Mouse (Mus musculus) spleen, embryonic (tissue): ENCODE data around the gene Dna2.
"Not testable (repeated sequence)": the region's sequence is repeated elsewhere in the genome, so short reads cannot be mapped to it uniquely, and the experiment has no call there.

Source experiments
- CTCF ChIA-PET: fragments of 350-600 bp; sonication (Branson Sonifier 250); formaldehyde crosslinking; loops from one replicate; lab custom pipeline; 2022; lab: Charles Lee

The Dna2 gene

DNA sequence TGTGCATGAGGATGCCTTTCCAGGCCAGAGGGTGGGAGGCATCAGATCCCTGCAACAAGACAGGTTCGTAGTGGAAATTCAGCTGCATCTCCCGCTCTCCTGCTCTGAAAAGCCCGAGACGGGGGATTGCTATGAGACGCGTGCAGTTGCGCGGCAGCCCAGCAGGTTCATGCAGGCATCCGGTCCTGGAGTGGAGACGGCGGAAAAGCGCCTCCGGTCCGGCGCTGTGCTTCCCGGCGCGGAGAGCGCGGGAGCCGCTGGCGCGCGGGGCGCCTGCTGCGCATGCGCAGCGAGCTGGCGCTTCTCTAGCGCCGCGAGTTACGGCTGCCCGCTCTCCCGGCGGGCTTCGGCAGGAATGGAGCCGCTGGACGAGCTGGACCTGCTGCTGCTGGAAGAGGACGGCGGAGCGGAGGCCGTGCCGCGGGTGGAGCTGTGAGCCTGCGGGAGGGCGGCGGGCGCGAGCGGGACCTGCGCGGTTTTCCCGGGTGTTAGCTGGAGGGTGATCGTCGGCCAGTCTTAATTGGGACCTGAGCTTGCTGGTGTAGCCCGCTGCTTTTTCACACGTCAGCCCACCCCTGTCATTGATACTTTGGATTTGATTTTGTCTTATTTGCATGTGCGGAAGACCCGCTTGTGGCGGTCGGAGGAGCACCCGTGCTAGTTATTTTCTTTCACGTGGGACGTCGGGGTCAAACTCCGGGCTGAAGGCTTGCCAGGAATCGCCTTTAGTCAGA lies at the start of gene Dna2:
TSS of gene Dna2 (plus strand) at position 289 of the 734 bp plus-strand sequence.
- CTCF ChIA-PET, result interaction anchor here (0.6 kb wide), 1 partner anchor 65 kb away, joined by 8 read pairs; no protein-coding TSS in a partner anchor

DNA sequence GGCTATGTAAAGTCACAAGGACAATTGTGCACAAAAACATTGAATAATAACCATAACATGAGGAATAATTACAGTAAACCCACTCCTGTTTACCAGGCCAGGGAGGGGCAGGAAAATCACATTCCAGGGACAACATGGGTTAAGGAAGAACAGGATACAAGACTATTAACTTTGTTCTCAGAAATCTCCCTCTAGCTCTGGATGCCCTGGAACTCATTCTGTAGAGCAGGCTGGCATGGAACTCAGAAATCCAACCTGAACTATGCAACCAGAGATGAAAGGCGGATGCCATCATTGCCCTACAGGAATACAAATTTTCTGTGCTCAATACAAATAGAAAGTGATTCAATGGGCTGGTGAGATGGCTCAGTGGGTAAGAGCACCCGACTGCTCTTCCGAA lies 49.4 kb upstream of the Dna2 start:
- CTCF ChIA-PET, result no interaction called here

DNA sequence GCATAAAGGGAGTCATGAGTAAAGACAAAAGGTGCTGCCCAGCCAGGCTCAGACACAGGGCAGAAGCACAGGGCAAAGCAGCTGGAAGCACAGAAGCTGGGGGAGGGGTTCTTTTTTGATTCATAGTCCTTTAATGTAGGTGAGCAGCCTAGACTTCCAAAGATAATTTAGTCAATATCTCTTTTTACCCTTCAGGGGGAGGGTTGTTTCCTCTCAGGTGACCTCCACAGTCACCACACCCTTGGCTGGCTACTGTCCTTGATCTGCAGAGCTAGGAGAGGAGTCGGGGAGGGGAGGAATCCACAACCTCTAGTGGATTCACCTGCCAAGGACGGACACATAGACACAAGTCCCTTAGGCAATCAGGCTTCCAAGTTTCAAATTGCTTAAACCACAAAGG lies 48.8 kb upstream of the Dna2 start:
- CTCF ChIA-PET, result interaction anchor here (0.7 kb wide), 1 partner anchor 46 kb away, joined by 3 read pairs; no protein-coding TSS in a partner anchor

DNA sequence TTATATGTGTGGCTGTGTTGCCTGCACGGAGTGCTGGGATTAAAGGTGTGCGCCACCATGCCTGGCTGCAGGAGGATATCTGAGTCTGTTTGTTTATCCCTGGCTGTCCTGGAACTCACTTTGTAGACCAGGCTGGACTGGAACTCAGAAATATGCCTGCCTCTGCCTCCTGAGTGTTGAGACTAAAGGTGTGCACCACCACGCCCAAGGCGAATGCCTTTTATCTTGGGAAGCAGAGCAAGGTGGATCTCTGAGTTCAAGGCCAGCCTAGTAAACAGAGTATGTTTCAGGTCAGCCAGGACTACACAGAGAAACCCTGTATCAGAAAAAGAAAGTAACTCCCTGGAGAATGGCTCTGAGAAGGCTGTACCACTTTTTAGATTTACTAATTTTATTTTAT lies 46.7 kb upstream of the Dna2 start:
- CTCF ChIA-PET, result no interaction called here

DNA sequence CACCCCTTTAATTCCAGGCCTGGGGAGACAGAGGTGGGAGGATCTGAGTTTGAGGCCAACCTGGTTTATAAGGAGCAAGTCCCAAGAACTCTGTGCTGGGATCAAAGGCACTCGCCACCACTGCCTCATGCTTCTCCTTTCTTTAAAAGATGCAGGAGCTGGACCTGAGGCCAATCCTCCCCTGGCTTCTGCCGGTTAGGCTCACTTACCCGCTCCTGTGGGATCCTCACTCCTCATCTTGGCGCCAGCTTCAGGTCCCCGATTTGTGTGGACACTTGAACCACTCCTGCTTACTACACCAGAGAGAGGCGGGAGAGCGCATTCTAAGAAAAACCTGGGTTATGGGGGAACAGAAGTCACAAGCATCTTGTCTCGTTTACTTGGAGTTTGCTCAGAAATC lies 45.0 kb upstream of the Dna2 start:
- CTCF ChIA-PET, result no interaction called here

DNA sequence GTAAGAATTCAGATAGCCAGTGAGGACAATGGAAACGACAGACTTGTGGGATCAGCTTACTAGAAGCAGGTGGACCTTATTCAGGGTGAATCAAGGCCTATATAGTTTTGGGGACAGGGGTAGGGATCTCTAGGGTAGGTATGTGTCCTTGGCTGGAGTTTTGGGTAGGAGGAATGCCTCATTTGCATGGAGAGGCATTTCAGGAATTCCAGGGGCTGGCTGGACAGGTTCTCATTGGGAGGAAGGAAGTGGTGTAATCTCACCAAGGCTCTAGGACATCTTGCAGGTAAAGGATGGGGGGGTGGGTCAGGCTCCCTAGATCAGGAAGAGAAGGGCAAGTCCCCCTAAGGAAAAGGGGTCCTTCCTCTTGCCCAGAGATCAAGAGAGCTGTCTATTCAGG lies 44.0 kb upstream of the Dna2 start:
- CTCF ChIA-PET, result no interaction called here

DNA sequence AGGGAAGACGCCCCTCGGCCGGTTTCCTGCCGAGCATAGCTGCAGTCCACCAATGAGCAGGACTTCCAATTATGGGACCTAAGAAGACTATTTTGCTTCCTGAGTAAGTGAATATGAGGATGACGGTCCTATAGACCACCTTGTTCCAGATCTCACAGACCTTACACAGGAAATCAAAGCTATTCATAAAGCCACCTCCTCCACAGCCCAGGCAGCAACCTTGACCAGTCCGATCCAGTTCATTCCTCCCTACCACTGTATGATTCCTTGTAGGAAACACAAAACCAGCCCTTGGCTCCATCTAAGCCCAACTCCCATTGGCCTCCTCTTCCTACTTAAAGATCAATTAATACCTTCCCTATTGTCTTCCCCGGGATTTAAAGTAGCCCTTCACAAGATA lies 40.5 kb upstream of the Dna2 start:
- CTCF ChIA-PET, result no interaction called here

DNA sequence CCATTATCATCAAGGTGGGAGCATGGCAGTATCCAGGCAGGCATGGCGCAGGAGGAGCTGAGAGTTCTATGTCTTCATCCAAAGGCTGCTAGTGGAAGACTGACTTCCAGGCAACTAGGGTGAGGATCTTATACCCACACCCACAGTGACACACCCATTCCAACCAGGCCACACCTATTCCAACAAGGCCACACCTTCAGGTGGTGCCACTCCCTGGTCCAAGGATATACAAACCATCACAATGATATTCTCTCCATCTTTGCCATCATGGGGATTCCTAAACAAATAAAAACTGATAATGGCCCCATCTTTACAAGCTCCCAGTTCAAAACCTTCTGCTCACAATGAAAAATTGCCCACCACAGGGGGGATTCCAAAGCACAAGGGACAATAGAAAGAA lies 37.9 kb upstream of the Dna2 start, which contains the start of gene Tet1:
TSS of gene Tet1 (minus strand) at position 101 of the 400 bp plus-strand sequence.
- CTCF ChIA-PET, result not testable (repeated sequence)

DNA sequence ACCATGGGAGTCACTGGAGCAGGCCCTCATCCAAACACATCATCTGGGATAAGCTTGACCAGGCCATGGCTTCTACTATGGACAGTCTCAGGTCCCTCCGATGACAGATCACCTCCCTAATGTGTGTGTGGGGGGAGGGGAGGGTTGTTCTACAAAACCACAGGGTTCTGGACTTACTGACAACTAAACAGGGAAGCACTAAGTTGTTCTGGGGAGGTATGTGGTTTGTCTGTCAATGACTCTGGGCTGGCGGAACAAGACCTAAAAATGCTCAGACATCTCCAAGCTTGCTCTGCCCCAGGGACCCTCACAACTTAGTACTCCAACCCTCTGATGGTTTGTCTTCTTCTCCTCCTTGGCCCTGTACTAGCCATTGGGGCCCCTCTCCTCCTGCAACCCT lies 35.7 kb upstream of the Dna2 start:
- CTCF ChIA-PET, result no interaction called here

DNA sequence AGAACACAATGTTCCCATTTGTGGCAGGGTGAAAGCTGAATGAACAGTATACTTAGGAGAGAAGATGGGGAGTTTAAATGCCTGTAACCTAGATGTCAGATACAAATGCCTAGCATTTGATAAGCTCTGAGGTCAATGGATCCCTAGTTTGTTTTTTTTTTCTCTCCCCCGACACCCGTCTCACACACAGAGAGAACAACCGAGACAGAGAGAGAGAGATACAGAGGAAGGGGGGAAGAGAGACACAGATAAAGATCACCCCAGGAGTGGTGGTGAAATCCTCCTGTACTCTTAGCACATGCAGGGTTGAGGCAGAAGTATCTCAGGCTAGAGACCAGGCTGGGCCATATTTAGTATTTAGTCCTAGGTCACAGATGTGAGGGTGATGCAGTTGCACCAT lies 27.8 kb upstream of the Dna2 start:
- CTCF ChIA-PET, result interaction anchor here (0.6 kb wide), 1 partner anchor 11 kb away, joined by 20 read pairs; no protein-coding TSS in a partner anchor

DNA sequence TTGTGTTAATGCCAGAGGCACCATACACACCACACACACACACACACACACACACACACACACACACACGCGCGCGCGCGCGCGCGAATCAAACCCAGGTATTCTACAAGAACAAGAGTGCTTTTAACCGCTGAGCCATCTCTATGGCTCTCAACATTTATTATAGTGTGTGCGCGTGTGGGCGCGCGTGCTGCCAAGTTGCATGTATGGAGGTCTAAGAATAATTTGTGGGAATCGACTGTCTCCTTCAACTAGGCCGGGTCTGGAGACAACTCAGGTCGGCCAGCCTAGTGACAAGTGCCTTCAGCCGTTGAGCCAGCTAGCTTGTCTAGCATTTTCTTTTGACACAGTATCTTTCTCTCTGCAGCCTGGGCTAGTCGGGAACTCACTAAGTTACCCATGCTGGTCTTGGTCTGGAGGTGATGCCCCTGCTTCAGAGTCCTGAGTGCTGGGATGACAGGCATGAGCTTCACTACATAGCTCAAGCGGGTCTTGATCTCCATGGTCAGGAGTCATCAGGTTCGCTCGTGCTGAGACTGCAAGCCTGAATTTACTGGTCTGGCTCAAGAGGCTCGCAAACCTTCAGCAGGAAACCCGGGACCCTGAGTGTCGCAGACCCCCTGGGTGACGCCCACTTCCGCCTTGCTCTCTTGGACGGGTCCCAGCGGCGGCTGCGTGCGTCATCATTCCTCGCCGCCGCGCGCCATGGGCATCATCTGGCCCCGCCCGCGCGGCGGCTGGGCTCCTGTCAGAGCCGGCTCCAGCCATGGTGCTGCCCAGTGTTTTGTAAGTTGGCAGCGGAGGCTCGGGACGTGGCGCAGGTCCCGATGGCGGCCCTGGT lies 26.7 kb upstream of the Dna2 start, which contains the start of gene Slc25a16:
TSS of gene Slc25a16 (plus strand) at position 709 of the 841 bp plus-strand sequence.
- CTCF ChIA-PET, result interaction anchor here (0.7 kb wide), 1 partner anchor 30 kb away, joined by 3 read pairs; no protein-coding TSS in a partner anchor

DNA sequence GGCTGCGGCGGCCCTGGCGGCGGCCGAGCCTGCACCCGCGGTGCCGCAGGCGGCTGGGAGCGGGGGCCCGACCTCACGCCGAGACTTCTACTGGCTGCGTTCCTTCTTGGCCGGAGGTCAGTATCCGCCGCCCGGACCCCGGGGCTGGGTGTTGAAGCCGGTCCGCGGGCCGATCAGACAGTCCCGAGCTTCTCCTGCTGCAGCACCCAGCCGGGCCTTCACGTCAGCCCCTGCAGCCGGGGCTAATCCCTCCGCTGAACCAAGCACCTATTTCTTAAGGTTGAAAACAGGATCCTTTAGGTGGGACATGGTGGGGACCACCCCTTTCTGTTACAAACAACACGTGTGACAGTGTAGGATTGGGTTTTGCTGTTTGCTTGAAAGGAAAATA lies 26.1 kb upstream of the Dna2 start:
- CTCF ChIA-PET, result interaction anchor here (0.7 kb wide), 1 partner anchor 283 kb away, joined by 3 read pairs; the partner anchor contains the start of gene Mypn

DNA sequence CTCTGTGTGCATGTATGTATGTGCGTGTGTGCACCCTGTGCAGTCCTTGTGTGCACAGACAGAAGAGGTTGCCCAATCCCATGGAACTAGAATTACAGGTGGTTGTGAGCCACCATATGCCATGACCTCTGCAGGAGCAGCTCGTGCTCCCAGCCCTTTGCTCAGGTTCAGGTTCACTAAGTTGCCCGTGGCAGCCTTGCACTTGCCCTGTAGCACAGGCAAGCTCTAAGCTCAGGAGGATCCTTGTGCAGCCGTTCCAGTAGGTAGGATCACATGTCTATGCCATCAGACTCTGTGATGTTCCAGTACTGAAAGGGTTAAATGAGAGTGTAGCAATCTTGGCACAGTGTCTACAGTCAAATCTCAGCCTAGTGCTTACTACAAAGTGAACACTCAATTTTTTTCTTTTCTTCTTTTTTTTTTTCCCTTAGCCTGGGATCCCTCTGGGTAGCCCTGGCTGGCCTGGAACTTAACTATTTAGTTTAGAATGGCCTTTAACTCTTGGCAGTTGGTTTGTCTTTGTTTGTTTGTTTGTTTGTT lies 22.7 kb upstream of the Dna2 start:
- CTCF ChIA-PET, result interaction anchor here (0.7 kb wide), 1 partner anchor 335 kb away, joined by 3 read pairs; no protein-coding TSS in a partner anchor

DNA sequence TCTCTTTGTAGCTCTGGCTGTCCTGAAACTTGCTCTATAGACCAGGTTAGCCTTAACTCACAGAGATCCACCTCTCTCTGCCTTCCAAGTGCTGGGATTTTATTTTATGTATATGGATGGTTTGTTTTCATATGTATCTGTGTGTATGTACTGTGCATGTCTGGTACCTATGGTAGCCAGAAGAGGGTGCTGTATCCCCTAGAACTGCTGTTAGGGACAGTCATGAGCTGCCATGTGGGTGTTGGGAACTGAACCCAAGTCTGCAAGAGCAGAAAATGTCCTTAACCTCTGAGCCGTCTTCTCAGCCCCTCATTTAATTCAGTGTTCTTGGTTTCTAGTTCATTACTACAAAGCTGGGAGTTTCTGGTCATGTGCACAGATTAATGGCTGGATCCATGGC lies 14.4 kb upstream of the Dna2 start:
- CTCF ChIA-PET, result interaction anchor here (0.6 kb wide), 1 partner anchor 294 kb away, joined by 4 read pairs; no protein-coding TSS in a partner anchor

DNA sequence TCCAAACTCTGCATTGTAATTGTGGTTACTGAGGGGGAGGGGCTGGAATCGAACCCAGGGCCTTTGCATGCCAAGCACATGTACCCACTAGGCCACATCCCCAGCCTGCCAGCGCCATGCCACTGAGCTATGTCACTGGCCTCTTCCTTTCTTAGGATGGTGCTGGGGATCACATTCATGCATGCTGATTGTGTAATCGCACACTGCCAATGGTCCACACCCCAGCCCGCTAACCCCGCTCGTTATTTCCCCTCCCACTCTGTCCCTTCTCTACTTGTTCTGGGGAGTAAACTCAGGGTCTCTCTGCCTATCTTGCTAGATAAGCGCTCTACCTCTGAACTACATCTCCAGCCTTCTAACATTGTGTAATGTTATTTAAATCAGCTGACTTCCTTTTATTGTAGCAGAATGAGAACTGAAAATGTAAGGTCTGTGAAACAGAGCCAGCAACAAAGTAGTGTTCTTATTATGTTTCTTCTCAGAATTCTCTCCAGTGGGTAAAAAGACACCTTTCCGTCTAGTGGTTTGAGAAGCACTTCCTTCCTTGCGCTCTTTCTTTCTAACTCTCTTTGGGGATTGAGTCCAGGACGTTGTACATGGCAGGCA lies 1.7 kb upstream of the Dna2 start:
- CTCF ChIA-PET, result no interaction called here

DNA sequence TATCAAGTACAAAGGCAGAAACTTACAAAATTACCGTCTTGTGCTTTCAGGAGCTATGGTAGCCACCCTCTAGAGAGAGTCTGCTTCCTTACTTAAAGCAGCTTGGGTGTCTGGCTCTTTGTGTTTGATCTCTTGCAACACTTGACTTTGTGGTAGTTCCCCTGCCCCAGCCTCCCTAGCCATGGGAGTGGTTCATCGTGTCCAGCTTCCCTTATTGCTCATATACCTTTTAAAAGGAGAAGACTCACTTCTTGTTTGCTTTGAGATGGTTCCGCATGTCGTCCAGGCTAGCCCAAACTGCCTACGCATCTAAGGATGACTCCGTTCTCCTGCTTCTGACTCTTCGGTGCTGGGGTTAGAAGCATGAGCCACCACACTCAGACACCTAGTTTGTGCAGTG lies 1.7 kb downstream of the Dna2 start:
- CTCF ChIA-PET, result interaction anchor here (0.5 kb wide), 1 partner anchor 116 kb away, joined by 4 read pairs; no protein-coding TSS in a partner anchor

DNA sequence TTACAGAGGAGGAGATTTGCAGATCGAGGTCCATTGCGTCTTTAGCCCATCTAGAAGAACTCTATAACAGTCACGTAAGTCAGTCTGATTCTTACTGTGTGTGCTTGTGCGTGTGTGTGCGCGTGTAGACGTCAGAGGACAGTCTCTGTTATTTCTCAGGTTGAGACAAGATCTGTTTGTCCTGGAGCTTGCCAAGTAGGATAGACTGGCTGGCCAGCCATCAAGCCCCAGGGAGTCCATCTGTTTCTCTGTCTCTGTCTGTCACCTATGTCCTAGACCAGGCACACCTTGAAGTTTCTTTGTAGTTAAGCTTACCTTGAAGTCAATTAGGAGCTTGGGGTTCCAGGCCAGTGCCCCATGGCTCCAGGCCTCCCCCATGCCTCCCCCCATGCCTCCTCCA lies 17.1 kb downstream of the Dna2 start:
- CTCF ChIA-PET, result interaction anchor here (0.5 kb wide), 1 partner anchor 78 kb away, joined by 3 read pairs; no protein-coding TSS in a partner anchor

DNA sequence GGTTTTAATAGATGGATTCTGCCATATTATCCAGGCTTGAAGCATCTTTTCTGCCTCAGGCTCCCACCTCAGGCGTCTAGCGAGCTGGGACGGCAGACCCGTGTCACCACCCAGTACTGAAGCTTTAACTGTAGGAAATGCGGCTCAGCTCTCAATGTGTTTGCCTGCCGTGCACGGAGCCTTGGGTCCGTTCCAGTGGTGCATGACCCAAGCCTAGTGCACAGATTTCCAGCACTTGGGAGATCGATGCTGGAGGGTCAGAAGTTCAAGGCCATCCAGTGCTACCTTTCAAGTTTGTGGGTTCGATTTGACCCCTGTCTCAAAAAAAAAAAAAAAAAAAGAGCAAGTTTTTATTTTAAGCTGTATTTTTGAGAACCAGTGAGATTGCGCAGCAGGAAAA lies 19.0 kb downstream of the Dna2 start:
- CTCF ChIA-PET, result no interaction called here

DNA sequence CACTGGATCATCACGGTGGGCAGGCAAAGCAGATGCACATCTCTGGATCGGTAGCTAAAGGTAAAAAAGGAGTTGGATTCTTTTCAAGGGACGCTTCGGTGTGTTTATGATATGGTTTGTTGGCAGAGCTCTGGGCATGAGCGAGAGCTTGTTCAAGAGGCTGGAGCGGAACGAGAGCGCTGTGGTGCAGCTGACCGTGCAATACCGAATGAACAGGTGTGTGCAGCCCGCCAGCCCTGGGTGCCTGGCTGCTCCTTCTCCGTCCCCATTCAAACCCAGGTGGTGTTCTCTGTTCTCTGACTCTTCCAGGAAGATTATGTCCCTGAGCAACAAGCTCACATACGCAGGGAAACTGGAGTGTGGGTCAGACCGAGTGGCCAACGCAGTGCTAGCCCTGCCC lies 19.5 kb downstream of the Dna2 start:
- CTCF ChIA-PET, result no interaction called here

DNA sequence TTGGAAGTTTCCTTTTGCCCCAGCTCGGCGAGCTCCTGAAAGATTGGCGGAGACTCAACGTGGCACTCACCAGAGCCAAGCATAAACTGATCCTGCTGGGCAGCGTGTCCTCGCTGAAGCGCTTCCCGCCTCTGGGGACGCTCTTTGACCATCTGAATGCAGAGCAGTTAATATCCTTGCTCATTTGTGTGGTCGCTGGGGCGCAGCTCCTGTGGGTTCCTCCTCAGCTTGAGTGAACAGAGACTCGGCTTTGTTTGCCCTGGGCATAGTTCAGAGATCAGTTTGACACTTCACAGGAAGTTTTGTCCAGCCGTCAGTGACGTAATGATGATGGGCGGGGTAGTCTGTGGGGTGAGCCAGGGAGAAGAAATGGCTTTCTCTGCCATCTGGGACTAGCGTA lies 25.0 kb downstream of the Dna2 start:
- CTCF ChIA-PET, result no interaction called here

DNA sequence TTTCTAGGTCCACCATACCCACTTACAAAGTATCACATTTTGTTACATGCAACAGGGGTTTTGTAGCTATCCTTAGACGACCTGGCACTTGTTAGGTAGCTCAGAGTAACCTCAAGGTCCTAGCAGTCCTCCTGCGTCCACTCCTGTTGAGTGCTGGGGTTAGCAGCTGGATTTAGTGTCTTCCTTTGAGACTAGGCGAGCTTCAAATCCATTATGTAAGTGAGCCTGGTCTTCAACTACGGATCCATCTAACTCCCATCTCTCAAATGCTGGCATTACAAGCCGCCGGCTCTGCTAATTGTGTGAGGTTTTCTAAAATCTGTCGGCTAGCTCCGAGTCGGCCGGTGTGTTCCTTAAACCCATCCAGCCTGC lies 32.8 kb downstream of the Dna2 start:
- CTCF ChIA-PET, result interaction anchor here (0.5 to 0.7 kb wide), 3 partner anchors 9 to 377 kb away, joined by 3 to 5 read pairs (median 4); no protein-coding TSS in a partner anchor
